Mouse (Mus musculus): ENCODE data around the gene Ttc23.

The Ttc23 gene

DNA sequence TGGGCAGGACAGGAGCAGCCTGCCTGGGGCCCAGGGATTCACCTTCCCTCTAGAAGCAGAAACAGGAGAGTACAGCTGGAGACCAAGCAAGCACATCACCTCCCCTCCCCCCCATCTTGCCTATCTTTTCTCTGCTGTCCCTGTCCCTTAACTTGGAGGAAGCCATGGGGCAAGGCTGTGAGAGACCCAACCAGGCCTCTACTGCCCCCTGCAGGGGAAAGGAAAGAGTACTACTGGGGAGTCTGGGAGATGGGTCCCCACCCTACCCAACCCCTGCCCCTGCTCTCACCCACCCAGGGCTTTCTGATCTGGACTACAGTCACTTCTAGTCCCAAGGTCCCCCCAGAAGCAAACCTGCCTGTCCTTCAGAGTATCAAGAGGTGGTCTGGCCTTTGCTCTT lies 53.6 kb downstream of the Ttc23 start:
- peak; percentile 25 to 34 for DNase-seq

DNA sequence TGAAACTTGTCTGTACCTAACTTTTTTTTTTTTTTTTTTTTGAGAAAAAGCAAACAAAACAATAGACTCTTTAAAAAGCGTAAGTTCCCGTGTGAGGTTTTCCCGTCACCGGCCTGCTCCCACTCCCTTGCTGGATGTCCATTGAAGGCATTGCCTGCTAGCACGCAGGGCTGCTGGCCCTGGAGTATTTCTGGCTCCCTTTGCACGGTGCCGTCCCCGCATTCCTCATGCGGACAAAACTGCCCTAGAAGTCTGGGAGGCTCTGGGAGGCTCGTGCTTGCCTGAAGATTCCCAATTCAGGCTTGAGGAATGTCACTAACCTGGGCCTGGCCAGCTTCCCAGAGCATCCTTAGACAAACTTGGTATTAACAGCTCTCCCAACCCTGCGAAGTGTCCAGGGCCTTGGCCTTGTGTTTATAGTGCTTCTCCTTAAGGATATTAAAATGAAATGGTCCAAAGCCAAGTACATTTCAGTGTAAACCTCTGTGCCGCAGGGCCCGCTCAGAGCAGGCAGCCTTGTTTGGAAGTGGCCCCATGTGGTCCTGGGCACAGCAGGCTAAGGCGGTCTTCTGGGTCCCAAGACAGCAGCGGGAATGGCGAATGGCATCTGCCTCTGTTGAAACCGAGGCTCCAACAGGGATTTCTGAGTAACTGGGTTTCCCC lies 54.2 kb downstream of the Ttc23 start:
- DNase-seq, result no peak

- no peak for DNase-seq
Observed at GRCm38 (mm10) chr7:67708160-67708559, 61.0 kb downstream of the Ttc23 start.

GRCm38 (mm10) chr7:67710216-67710615 lies 63.0 kb downstream of the Ttc23 start:
- no peak for DNase-seq

DNA sequence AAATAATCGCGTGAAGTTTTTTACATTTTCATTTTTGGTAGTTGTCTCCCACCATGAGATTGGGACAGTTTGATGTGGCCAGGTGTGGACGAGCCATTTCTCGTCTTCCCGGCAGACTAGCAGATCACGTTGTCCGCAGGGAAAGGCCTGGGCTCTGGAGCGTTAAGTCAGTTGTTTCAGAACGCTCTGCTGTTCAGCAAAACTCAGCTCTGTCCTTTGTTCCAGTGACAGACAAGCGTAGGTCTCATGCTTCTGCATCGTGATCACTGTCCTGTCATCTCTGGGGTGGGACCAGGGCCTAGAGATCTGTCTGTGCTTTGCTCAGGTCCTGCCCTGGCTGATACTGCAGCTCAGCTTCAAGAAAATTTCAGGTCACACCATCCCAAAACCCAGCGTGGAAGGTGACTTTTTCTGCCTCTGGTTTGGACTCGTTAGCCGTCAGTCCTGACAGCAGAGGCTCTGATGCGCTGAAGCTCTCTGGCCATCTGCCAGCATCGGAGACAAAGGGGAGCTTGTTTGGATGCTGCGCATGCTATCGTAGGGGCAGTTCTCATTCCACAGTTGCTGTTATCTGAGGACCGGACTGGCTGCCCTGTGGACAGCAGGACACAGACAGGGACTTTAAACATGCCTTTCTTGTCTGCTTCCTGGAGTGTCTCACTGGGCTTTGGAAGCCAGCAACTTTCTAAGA lies 66.8 kb downstream of the Ttc23 start:
- DNase-seq, result no peak

GRCm38 (mm10) chr7:67715176-67715575 lies 68.0 kb downstream of the Ttc23 start:
- DNase-seq, result no peak

DNA sequence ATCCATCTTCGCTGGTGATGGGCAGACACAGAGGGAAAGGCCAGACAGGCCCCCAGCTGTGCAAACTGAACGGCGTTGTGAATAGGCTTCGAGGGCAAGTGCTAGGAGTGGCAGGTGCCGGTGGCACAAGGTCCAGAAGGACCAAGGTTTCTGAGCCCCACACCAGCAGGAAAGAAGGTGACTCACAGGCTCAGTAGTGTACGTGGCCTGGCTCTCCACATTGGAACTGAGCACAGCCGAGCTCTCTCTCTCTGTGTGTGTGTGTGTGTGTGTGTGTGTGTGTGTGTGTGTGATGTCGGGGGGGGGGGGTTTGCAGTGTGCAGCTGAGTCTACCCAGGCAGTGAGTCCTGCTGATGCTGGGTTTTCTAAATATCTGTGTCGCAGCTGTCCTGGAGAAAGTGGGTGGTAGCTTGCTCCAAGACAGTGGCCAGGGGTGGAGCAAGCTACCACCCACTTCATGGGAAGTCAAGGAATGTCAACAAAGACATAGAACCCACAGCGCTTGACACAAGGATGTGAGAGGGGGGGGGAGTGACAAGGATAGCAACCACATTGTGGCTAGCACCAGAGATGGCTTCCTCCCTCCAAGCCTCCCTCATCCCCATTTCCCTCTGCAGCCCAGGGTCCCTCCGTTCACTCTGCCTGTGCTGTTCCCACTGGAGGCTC lies 69.1 kb downstream of the Ttc23 start:
- no peak for DNase-seq

- DNase-seq, result no peak
Observed at GRCm38 (mm10) chr7:67716925-67717324, 69.7 kb downstream of the Ttc23 start.

DNA sequence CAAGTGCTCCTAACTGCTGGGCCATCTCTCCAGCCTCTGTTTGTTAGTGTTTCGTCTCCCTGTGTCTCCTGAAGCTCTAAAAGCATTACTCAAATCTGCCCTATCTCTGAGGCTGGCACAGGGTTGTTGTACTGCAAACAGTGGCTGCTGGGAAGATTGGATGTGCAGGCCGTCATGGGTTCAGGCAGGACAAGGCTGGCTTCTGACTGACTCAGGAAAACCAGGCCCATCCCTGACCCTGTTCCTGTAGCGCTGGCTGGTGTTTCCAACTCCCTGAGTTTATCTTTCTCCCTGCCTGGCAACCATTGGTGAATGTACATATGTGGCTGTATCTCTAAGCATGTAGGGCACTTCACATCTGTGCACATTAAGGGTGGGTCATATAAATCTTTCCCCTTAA lies 70.3 kb downstream of the Ttc23 start:
- no peak for DNase-seq

DNA sequence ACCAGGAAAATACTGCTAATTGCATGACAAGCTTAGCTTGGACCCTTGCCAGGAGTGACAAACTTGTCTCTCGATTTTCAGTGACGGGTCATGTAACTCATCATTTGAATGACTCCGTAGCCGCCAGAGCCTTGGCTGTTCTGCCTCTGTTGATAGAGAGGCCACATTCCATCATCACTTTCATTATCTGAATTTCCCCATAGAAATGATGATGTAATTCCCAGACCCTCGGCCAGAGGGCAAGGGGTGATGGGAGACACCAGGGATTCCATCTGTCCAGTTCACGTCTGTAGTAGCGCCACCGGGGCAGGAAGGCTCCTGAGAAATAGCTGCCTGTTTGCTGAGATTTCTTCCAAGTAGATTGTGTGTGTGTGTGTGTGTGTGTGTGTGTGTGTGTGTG lies 71.6 kb downstream of the Ttc23 start:
- no peak for DNase-seq

- no peak for DNase-seq
Observed at GRCm38 (mm10) chr7:67722163-67722562, 75.0 kb downstream of the Ttc23 start.

DNA sequence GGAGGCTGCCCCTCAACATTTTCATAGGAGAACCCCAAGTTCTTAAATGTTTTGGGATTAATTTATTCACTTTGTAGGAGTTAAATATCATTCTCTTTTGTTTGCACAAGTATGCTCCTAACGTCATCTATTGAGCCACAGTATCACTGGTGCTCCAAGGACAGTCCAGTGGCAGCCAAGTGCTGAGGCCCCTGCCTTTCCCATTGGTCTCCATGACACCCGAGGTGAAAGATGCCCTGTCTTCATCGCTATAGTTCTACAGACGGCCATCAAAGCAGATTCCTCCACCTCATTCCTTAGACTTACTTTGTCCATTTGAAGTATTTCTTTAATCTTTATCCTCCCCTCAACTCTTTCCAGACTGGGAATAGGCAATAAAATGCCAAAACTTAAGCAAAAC lies 77.3 kb downstream of the Ttc23 start:
- no peak for DNase-seq

DNA sequence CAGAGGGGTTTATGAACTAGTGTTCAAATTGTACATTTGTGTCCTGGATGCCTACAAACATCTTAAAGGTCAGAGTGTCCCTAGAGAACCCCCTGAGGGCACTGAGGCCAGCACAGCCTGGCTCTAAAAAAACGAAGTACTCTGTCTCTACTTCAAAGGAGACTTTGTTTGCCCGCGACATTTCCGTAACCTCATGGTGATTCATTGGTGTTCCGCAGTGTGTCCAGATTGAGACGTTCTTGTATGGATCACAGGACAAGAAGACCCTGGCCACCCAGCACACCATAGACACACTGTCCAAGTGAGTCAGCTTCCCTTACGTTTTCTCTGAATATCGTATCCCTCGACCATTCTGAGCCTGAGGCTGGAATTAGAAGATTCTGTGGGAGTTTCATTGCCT lies 77.8 kb downstream of the Ttc23 start:
- no peak for DNase-seq

GRCm38 (mm10) chr7:67728203-67728602 lies 81.0 kb downstream of the Ttc23 start:
- DNase-seq, result no peak

- DNase-seq, result no peak
Observed at GRCm38 (mm10) chr7:67728809-67729208, 81.6 kb downstream of the Ttc23 start.

DNA sequence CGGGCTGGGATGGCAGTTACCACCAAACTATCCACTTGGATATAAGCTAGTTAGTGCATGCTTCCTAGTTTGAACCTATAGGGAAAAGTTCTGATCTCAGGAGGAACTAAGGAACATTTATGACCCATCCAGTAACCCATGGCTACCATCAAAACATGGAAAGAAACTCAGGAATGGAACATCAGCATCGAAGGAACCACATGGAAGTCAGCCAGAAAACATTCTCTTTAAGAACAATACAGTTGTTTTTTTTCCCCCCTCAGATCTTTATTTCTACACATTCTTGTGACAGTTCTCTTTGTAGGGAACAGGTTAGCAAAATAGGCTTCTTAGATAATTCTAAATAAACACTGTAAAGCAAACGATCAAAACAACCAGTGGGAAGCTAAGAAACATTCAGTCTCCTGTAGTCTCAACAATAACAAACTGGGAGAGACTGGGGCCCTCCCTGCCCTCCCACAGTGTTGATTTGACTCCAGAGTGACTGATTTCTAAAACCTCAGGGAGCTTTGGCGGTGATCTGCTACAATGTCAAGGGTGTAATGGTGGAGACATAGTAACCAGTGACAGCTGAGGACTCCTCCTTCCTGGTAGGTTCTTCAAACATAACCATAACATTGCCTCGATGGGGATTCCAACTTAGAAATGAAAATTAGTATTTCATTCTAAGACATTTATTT lies 83.4 kb downstream of the Ttc23 start:
- no peak for DNase-seq

DNA sequence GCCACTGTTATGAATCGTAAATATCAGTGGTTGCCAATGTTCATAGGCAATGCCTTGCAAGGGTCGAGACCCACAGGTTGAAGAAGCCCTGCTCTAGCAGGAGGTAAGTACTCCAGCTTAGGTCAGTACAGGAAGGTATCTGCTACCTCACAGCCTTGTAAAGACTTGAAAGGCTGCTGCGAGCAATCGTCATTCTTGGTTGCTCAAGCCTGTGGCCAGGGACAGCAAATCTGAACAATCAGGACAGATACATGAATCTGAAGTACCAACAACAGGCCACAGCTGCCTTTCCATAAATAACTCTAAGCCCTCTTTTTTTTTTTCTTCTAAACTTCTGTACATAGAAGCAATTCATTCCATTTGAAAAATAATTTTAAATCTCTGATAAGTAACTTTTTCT lies 85.1 kb downstream of the Ttc23 start:
- DNase-seq, result no peak

- DNase-seq, result no peak
Observed at GRCm38 (mm10) chr7:67740382-67740781, 93.2 kb downstream of the Ttc23 start.

DNA sequence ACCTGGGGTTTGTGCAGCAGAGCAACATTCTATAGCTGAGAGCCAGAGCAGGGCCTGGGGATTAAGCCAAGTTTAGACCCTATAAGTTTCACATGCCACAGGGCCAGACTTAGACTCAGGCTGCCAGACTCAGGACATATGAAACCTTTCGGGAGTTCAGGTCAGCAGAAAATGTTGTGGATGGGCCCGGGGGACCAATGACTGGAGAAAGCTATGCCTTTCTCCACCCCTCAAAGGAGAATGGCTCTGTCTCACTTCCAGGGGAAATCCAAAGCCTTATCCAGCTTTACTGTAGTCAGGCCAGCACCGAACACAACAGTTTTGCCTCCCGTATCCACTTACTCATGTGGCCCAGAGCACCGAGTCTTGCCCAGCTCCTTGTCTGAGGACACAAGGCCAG lies 93.6 kb downstream of the Ttc23 start:
- no peak for DNase-seq

DNA sequence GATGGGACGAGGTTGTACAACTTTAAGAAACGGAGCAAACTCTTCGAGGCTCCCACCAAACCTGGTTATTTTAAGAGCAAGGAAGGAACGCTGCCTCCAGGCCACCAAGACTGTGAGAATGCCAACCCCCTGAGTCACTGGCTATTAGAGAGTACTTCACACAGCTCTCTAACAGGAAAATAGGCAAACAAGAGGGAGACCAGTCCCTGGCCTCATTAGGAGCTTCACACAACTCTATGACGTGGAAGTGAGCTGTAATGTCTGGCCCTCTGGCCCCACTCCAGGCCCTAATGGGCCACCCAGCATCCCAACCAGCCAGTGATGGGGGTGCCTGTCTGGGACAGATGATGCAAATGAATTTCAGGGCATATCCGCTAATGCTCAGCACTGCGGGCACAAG lies 94.5 kb downstream of the Ttc23 start:
- DNase-seq, result no peak

DNA sequence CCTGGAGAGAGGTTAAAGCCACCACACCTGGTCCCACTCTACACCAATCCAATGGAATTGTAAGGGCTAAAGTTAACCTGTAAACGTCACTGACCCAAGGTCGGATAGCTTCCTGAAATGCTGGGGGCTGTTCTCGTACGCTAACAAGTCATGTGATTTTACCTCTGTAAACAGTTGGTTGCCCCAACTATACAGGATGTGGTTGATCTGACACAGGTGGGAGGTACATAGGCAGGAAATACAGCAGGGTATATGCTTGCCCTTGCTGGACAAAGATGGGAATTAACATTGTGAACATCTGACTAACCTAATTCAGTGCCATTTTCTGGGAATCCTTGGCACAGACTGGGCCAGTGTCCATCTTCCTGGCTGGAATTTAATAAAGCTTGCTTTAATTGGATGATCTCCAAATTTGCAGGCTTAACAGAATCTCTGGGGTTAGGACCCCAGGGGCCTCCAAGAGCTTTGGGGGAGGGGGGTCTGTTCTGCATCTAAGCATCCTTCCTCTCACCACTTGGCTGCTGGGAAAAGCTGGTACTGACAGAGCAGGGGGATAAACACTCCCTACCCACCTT lies 100.6 kb downstream of the Ttc23 start:
- peak in 1 of 2 experiments; percentile 13 for DNase-seq

DNA sequence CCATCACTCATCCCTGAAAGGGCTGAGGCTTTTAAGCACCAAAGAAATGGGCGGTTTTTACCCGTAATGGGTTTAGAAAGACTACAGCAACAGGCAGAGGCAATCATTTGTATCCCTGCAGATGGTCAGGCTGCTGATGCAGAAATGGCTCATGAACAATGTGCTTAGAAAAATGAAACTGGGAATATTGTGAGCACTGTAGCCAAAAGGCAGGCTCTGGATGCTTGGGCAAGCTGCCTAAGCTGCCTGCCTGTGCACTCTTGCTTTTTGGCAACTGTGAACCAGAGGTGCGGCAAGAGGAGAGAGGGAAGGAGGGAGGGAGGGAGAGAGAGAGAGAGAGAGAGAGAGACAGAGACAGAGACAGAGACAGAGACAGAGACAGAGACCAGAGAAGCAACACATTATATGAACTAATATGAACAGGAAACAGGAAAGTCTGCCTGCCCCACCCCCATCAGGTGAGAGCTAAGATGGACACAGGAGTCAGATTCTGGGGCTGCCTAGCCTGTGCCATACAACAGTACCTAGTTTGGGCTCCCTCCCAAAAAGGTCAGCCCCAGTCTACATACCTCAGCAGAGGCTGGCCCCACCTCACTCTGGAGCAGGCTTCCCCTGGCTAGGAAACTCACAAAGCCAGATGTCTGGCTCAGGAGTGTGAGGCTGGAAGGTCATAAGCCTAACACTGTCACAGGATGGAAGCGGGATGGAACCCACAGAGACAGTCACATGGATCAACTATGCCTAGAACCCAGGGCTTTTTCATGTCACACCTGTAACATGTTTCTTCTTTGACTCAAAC lies 102.4 kb downstream of the Ttc23 start:
- DNase-seq, result no peak
